Mouse (Mus musculus): Measurements from ENCODE around the gene B3gnt3. TPM values are rescaled to one million over a fixed set of nuclear protein-coding genes. Genes with fewer than 3 reads are reported as not detected.
A peak's percentile ranks its signal among the peaks of the same experiment; 100 is the strongest.
"Not testable (repeated sequence)": the region's sequence is repeated elsewhere in the genome, so short reads cannot be mapped to it uniquely, and the experiment has no call there.

Gene B3gnt3
- polyA plus RNA-seq, 1 experiment from 2014 or later = 0.51 TPM

GRCm38 (mm10) chr8:71707874-71708273 lies 6.3 kb upstream of the B3gnt3 start:
- no peak overlapping the region for H3K4me2 ChIP-seq (ENCODE audit: low read depth, low read length, severe bottlenecking)
- ATAC-seq (replicated peaks; ENCODE audit: low FRiP score) (no peak), DNase-seq (ENCODE audit: low spot score) (peak; percentile 76)
- 33% methylated on average over 8 of the region's 8 CpGs for WGBS
- H3K9me3 ChIP-seq (ENCODE audit: control insufficient read depth, low read length) = no peaks in the 10 kb centered on the region
- peaks cover 12% of the 10 kb centered on the region for H3K27me3 ChIP-seq (ENCODE audit: control insufficient read depth, insufficient read depth, low read length)
- no peak overlapping the region for H3K9ac ChIP-seq (ENCODE audit: low read length)
- no peaks in the 10 kb centered on the region for H3K36me3 ChIP-seq (ENCODE audit: control insufficient read depth, insufficient read depth, low read length)
- H3K4me3 ChIP-seq (ENCODE audit: low read depth, low read length) = no peak overlapping the region
- 0 out of 2 replicates have a peak, but pooled peaks cover 2% of the 10 kb centered on the region for H3K4me1 ChIP-seq (replicated peaks; ENCODE audit: control insufficient read depth, insufficient read depth, low read length)
- H3K27ac ChIP-seq (ENCODE audit: low read depth, low read length) = no peak overlapping the region

GRCm38 (mm10) chr8:71703400-71703799 lies 1.8 kb upstream of the B3gnt3 start:
- H3K9ac ChIP-seq (ENCODE audit: low read length) = not testable (repeated sequence)
- H3K27me3 ChIP-seq (ENCODE audit: control insufficient read depth, insufficient read depth, low read length) = peaks cover 35% of the 10 kb centered on the region

GRCm38 (mm10) chr8:71702923-71703322 lies 1.3 kb upstream of the B3gnt3 start:
- Histone ChIP-seq H3K9me3 (ENCODE audit: control insufficient read depth, low read length) (no peaks in the 10 kb centered on the region), H3K9ac (ENCODE audit: low read length) (no peak overlapping the region), H3K4me1 (replicated peaks; ENCODE audit: control insufficient read depth, insufficient read depth, low read length) (0 out of 2 replicates have a peak, but pooled peaks cover 2% of the 10 kb centered on the region), H3K27me3 (ENCODE audit: control insufficient read depth, insufficient read depth, low read length) (peaks cover 36% of the 10 kb centered on the region), H3K4me2 (ENCODE audit: low read depth, low read length, severe bottlenecking) (no peak overlapping the region), H3K27ac (ENCODE audit: low read depth, low read length) (no peak overlapping the region), H3K36me3 (ENCODE audit: control insufficient read depth, insufficient read depth, low read length) (no peaks in the 10 kb centered on the region), H3K4me3 (ENCODE audit: low read depth, low read length) (no peak overlapping the region)
- 86% methylated on average over 3 of the region's 3 CpGs for WGBS
- DNase-seq (ENCODE audit: low spot score) = no peak
- ATAC-seq (replicated peaks; ENCODE audit: low FRiP score) = no peak

More at GRCm38 (mm10) chr8:71703400-71703799, 1.8 kb upstream of the B3gnt3 start:
- not testable (repeated sequence) for H3K4me1 ChIP-seq (replicated peaks; ENCODE audit: control insufficient read depth, insufficient read depth, low read length); H3K36me3 ChIP-seq (ENCODE audit: control insufficient read depth, insufficient read depth, low read length); H3K27ac ChIP-seq (ENCODE audit: low read depth, low read length); ATAC-seq (replicated peaks; ENCODE audit: low FRiP score); H3K4me2 ChIP-seq (ENCODE audit: low read depth, low read length, severe bottlenecking); H3K4me3 ChIP-seq (ENCODE audit: low read depth, low read length); H3K9me3 ChIP-seq (ENCODE audit: control insufficient read depth, low read length); DNase-seq (ENCODE audit: low spot score)

- Histone ChIP-seq H3K36me3 (ENCODE audit: control insufficient read depth, insufficient read depth, low read length) (no peaks in the 10 kb centered on the region), H3K9ac (ENCODE audit: low read length) (no peak overlapping the region), H3K4me3 (ENCODE audit: low read depth, low read length) (no peak overlapping the region), H3K4me2 (ENCODE audit: low read depth, low read length, severe bottlenecking) (no peak overlapping the region), H3K4me1 (replicated peaks; ENCODE audit: control insufficient read depth, insufficient read depth, low read length) (0 out of 2 replicates have a peak, but pooled peaks cover 2% of the 10 kb centered on the region), H3K27ac (ENCODE audit: low read depth, low read length) (no peak overlapping the region), H3K9me3 (ENCODE audit: control insufficient read depth, low read length) (no peaks in the 10 kb centered on the region), H3K27me3 (ENCODE audit: control insufficient read depth, insufficient read depth, low read length) (peaks cover 34% of the 10 kb centered on the region)
- no peak for ATAC-seq (replicated peaks; ENCODE audit: low FRiP score)
- no peak for DNase-seq (ENCODE audit: low spot score)
- WGBS = 35% methylated on average over 4 of the region's 4 CpGs
Measured at GRCm38 (mm10) chr8:71702087-71702432, 471 bp upstream of the B3gnt3 start.

DNA sequence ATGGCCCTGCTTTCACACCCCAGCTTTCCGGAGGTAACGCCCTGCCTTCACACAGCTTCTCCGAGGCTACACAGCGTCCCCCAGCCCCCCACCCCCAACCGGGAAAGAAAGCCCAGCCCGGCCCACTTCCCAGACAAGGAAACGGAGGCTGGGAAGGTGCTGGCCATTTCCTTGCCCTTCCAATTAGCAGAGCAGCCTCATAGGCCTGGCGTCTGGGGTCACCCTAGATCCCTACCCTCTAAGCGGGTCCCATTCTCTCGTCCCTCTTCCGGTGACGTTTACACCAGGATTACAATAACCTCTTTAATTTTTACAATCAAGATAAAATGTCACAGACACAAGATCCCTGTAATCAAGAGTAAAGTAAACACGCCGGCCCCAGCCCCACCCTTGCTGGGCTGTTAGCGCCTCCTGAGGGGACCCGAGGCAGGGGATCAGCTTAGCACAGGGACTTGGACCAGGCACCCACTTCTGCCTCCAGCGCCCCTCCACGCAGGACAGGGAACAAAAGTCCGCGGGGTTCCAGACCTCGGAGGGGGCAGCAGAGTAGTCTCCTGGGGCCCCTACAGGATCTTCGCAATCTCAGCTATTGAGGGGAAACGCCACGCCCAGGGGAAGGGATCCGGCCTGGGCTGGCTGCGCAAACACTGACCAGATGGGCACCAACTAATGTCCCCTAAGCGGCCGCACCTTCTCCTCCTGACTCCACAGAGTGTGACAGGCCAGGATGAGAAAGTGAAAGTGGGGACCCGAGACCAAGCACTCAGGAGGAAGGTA lies 908 bp downstream of the B3gnt3 start:
- Histone ChIP-seq H3K4me3 (ENCODE audit: low read depth, low read length) (no peak overlapping the region), H3K9me3 (ENCODE audit: control insufficient read depth, low read length) (no peaks in the 10 kb centered on the region), H3K4me2 (ENCODE audit: low read depth, low read length, severe bottlenecking) (no peak overlapping the region), H3K9ac (ENCODE audit: low read length) (no peak overlapping the region), H3K27me3 (ENCODE audit: control insufficient read depth, insufficient read depth, low read length) (peaks cover 34% of the 10 kb centered on the region), H3K27ac (ENCODE audit: low read depth, low read length) (no peak overlapping the region), H3K4me1 (replicated peaks; ENCODE audit: control insufficient read depth, insufficient read depth, low read length) (0 out of 2 replicates have a peak, but pooled peaks cover 2% of the 10 kb centered on the region), H3K36me3 (ENCODE audit: control insufficient read depth, insufficient read depth, low read length) (no peaks in the 10 kb centered on the region)
- DNase-seq (ENCODE audit: low spot score) (no peak), ATAC-seq (replicated peaks; ENCODE audit: low FRiP score) (0 out of 2 replicates have a peak, but pooled peaks have one; percentile 21)
- WGBS = 11% methylated on average over 29 of the region's 29 CpGs

GRCm38 (mm10) chr8:71695456-71695855 lies 6.1 kb downstream of the B3gnt3 start:
- 64% methylated on average over 12 of the region's 12 CpGs for WGBS
- ATAC-seq (replicated peaks; ENCODE audit: low FRiP score); H3K36me3 ChIP-seq (ENCODE audit: control insufficient read depth, insufficient read depth, low read length); DNase-seq (ENCODE audit: low spot score); H3K9ac ChIP-seq (ENCODE audit: low read length); H3K4me2 ChIP-seq (ENCODE audit: low read depth, low read length, severe bottlenecking); H3K9me3 ChIP-seq (ENCODE audit: control insufficient read depth, low read length); H3K4me3 ChIP-seq (ENCODE audit: low read depth, low read length); H3K27ac ChIP-seq (ENCODE audit: low read depth, low read length); H3K4me1 ChIP-seq (replicated peaks; ENCODE audit: control insufficient read depth, insufficient read depth, low read length): not testable (repeated sequence)
- H3K27me3 ChIP-seq (ENCODE audit: control insufficient read depth, insufficient read depth, low read length) = peaks cover 61% of the 10 kb centered on the region

DNA sequence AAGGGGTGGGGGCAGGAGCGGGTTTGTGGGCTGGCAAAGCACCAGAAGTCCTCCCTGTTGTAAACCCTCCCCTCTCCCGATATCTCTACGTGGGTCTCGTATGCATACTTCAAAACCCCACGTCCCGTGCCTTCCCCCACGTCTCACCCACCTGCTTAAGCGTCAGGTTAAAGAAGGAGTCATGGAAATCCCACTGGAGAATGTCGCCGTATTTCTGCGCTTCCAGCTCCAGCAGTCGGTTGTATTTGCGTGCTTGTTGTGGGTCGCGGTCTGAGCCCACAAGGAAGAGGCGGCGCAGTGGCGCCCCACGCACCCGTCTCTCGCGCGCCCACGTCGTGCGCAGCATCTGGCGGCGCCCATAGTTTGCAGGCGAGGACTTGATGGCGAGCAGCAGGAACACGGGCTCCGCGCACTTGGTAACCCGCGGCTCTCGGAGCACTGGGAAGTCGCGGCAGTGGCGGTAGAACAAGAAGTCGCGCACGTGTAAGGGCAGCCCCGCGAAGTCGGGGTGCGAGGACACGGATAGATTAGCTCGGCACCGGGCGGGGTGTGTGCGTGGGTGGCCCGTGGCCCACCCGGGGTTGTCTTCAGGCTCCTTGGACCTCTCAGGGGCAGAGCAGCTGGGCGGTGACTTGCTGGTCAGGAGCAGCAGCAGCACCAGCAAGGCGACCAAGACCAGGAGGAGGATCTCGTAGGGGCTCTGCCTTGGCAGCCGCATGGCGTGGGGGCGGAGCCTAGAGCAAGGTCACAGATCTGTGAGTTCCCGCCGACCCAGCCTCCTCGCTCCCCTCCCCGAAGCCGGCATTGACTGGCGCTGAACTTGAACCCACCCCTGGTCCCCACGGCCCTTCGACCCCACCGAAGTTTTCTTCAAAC lies 8.2 kb downstream of the B3gnt3 start:
- H3K27ac ChIP-seq (ENCODE audit: low read depth, low read length) = no peak overlapping the region
- DNase-seq (ENCODE audit: low spot score) (no peak), ATAC-seq (replicated peaks; ENCODE audit: low FRiP score) (peak; percentile 39; the same call in 1 of the 2 replicates)
- H3K27me3 ChIP-seq (ENCODE audit: control insufficient read depth, insufficient read depth, low read length) = peaks cover 72% of the 10 kb centered on the region
- no peak overlapping the region for H3K9ac ChIP-seq (ENCODE audit: low read length)
- H3K36me3 ChIP-seq (ENCODE audit: control insufficient read depth, insufficient read depth, low read length) = no peaks in the 10 kb centered on the region
- no peaks in the 10 kb centered on the region for H3K4me1 ChIP-seq (replicated peaks; ENCODE audit: control insufficient read depth, insufficient read depth, low read length)
- WGBS = 11% methylated on average over 67 of the region's 68 CpGs
- H3K4me2 ChIP-seq (ENCODE audit: low read depth, low read length, severe bottlenecking) = no peak overlapping the region
- peak overlapping the region; percentile 7; the same call in 1 of the 2 replicates for H3K4me3 ChIP-seq (ENCODE audit: low read depth, low read length)
- H3K9me3 ChIP-seq (ENCODE audit: control insufficient read depth, low read length) = no peaks in the 10 kb centered on the region; the same call in 1 of the 2 replicates

DNA sequence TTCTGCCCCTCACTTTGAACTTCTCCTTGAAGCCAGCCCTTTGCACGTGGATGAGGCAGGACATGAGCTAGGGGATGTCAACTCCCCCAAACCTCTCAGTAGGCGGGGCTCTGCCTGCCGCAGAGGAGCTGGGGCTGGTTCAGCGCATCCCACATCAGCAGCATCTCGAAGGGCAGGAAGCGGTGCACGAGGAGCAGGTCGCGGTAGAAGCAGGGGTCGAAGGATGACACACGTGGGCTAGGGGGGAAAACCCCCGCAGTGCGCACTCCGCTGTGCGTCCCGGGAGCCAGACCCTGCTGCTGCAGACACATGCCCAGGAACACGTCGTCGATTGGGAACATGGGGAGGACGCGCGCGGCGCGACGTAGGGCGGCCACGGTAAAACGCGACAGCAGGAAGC lies 9.1 kb downstream of the B3gnt3 start:
- Histone ChIP-seq H3K4me3 (ENCODE audit: low read depth, low read length) (no peak overlapping the region), H3K4me1 (replicated peaks; ENCODE audit: control insufficient read depth, insufficient read depth, low read length) (no peaks in the 10 kb centered on the region), H3K9me3 (ENCODE audit: control insufficient read depth, low read length) (no peaks in the 10 kb centered on the region; the same call in 1 of the 2 replicates), H3K4me2 (ENCODE audit: low read depth, low read length, severe bottlenecking) (no peak overlapping the region), H3K36me3 (ENCODE audit: control insufficient read depth, insufficient read depth, low read length) (no peaks in the 10 kb centered on the region), H3K9ac (ENCODE audit: low read length) (no peak overlapping the region), H3K27me3 (ENCODE audit: control insufficient read depth, insufficient read depth, low read length) (peaks cover 80% of the 10 kb centered on the region), H3K27ac (ENCODE audit: low read depth, low read length) (no peak overlapping the region)
- 3% methylated on average over 30 of the region's 30 CpGs for WGBS
- ATAC-seq (replicated peaks; ENCODE audit: low FRiP score) = no peak
- DNase-seq (ENCODE audit: low spot score) = no peak
